Mouse (Mus musculus): ENCODE results near the gene Piezo1. TPM values are rescaled to one million over a fixed set of nuclear protein-coding genes. Genes with fewer than 3 reads are reported as not detected.

Gene Piezo1
- polyA plus RNA-seq, 1 experiment from 2014 or later, result 11.9 TPM

DNA sequence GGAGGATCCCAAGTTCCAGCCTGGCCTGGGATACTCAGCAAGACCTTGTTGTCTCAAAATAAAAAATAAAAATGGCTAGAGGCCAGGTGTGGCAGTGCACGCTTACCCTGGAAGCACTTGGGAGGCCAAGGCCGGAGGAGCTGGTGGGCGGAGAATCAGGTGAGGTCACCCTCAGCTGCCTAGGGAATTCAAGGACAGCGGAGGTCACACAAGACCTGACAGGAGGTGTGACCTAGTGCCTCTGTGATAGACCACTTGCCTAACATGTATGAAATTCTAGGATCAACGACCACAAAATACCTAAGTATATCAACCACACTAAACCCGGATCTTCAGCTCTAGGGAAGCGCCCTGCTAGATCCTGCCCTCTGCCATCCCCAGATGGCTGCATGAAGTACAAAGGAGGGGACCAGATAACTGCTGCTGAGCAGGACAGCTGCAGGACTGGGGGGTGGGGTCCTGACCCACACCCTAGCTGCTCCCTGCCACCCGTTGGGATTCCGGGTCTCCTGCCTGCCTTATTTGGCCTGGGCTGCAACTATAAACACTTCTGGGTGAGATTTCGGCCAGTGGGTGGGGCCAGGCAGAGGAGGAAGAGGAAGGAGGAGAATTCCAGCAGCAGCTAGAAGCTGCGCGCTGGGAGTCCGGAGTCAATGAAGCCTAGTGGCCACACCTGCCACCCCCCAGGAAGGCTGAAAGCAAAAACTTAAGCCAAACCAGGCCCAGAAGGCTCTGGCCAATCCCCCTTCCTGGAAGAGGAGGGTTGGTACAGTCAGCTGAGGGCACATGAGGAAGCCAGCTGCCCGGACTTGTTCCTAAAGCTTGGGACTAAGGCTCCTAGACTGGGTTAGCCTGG is 28.1 kb downstream of the Piezo1 start:
- ATAC-seq (ENCODE audit: insufficient number of reproducible peaks, insufficient read depth, low FRiP score, low TSS enrichment, low read depth), result no peak
- Histone ChIP-seq H3K4me2 (peak overlapping the region; percentile 48), H3K27me3 (no peaks in the 10 kb centered on the region), H3K36me3 (no peaks in the 10 kb centered on the region), H3K4me1 (replicated peaks) (peaks cover 61% of the 10 kb centered on the region), H3K4me3 (replicated peaks) (0 out of 2 replicates have a peak overlapping the region, but pooled peaks have one; percentile 1), H3K9me3 (no peaks in the 10 kb centered on the region), H3K27ac (peak overlapping the region; percentile 75), H3K9ac (replicated peaks) (0 out of 2 replicates have a peak overlapping the region, but pooled peaks have one; percentile 18)
- WGBS, result 42% methylated on average over 14 of the region's 14 CpGs

DNA sequence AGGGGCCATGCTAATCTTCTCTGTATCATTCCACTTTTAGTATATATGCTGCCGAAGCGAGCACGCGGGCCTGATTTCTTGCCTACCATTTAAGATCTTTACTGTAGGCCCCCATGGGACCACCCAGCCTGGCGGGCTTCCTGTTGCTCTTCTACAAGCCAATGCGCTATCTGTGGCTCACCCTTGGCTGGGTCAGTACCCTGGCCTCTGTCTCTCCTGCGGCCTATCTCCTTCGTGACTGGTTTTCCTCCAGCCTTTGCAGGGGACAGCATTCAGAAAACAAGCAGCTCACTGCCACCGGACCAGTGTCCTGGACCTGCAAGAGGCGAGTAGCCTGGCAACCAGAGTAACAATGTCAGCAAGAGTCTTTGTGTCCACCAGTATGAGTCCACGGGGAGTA is 30.5 kb downstream of the Piezo1 start:
- H3K27ac ChIP-seq, result peak overlapping the region; percentile 23; the same call in 1 of the 2 replicates
- no peak overlapping the region for H3K4me3 ChIP-seq (replicated peaks)
- H3K36me3 ChIP-seq, result no peaks in the 10 kb centered on the region
- no peak overlapping the region for H3K4me2 ChIP-seq
- H3K4me1 ChIP-seq (replicated peaks), result peaks cover 58% of the 10 kb centered on the region
- no peak overlapping the region for H3K9ac ChIP-seq (replicated peaks)
- no peak for ATAC-seq (ENCODE audit: insufficient number of reproducible peaks, insufficient read depth, low FRiP score, low TSS enrichment, low read depth)
- WGBS, result 86% methylated on average over 11 of the region's 11 CpGs
- no peaks in the 10 kb centered on the region for H3K9me3 ChIP-seq
- no peaks in the 10 kb centered on the region for H3K27me3 ChIP-seq

DNA sequence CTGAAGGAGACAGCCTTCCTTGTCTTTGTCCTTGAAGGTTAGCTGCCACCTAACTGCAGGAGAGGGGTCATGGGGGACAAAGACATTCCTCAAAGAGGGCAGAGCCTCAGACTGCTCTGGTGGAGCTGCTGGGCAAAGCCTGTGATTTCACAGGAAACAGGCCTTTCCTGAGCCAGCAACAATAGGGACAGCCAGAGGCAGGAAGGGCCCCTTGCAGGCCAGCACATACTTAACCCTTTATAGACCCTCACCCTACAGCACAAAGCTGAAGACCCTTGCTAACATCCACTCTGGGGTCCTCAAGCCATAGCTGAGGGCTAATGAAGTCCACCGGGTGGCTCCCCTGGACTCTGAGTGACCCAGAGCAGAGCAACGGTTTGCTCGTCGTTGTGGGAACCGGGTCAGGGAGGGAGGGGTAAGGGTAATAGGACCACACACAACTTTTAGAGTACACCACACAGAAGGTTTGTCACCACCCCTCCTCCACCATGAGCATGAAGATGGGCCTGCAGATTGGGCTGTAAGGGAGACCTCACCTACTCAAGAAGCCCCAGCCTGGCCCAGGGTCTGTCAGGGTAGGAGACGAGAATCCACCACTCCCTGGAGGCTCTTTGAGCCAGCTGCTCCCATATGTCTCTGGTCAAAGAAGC is 33.5 kb downstream of the Piezo1 start:
- Histone ChIP-seq H3K27me3 (no peaks in the 10 kb centered on the region), H3K27ac (peak overlapping the region; percentile 89), H3K36me3 (0 out of 2 replicates have a peak, but pooled peaks cover 3% of the 10 kb centered on the region), H3K9me3 (no peaks in the 10 kb centered on the region), H3K4me2 (peak overlapping the region; percentile 28), H3K4me1 (replicated peaks) (peaks cover 31% of the 10 kb centered on the region), H3K9ac (replicated peaks) (peak overlapping the region; percentile 42), H3K4me3 (replicated peaks) (no peak overlapping the region)
- 14% methylated on average over 6 of the region's 6 CpGs for WGBS
- peak; percentile 52; the same call in 1 of the 2 replicates for ATAC-seq (ENCODE audit: insufficient number of reproducible peaks, insufficient read depth, low FRiP score, low TSS enrichment, low read depth)

DNA sequence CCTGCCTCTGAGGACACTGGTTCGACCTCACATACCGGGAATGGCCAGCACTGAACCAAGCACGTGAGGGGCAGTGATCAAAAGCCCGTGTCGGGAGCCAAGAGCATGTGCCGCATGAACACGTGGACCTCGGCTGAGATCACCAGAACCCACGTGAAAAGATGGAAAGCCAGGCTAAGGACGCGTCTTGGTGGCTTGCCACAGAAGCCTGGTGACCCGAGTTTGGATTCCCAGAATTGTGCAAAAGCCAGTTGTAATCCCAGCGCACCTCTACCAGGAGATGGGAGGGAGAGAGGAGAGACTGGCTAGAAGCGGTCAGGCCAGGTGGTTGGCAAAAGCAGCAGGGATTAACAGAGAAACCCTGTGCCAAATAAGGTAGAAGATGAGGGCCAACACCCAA is 35.4 kb downstream of the Piezo1 start:
- WGBS, result 93% methylated on average over 14 of the region's 14 CpGs
- H3K9me3 ChIP-seq, result no peaks in the 10 kb centered on the region
- no peak overlapping the region for H3K4me3 ChIP-seq (replicated peaks)
- H3K36me3 ChIP-seq, result peaks cover 11% of the 10 kb centered on the region; the same call in 1 of the 2 replicates
- peaks cover 41% of the 10 kb centered on the region for H3K4me1 ChIP-seq (replicated peaks)
- 0 out of 2 replicates have a peak overlapping the region, but pooled peaks have one; percentile 7 for H3K27ac ChIP-seq
- H3K9ac ChIP-seq (replicated peaks), result no peak overlapping the region
- H3K4me2 ChIP-seq, result no peak overlapping the region
- ATAC-seq (ENCODE audit: insufficient number of reproducible peaks, insufficient read depth, low FRiP score, low TSS enrichment, low read depth), result no peak
- H3K27me3 ChIP-seq, result no peaks in the 10 kb centered on the region

DNA sequence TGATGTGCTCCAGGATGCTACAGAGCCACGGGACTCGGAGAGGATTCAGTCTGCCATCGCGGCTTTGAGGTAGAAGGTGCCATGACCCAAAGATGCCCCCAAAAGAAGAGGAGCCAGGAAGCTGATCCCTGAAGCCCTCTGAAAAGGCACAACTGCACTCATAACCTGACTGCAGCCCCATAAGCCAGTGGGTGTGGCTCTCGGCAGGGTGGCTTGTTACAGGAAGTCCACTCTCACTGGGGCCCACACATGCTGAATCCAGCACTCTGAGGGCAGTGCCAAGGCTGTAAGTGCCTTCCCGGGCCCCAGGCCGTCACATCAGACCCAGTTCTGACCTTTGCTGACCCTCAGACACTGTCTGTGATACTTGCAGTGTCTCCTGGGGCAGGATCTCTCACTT is 38.7 kb downstream of the Piezo1 start:
- Histone ChIP-seq H3K27ac (no peak overlapping the region), H3K4me1 (replicated peaks) (peaks cover 23% of the 10 kb centered on the region), H3K4me2 (no peak overlapping the region), H3K27me3 (no peaks in the 10 kb centered on the region), H3K4me3 (replicated peaks) (no peak overlapping the region), H3K9ac (replicated peaks) (no peak overlapping the region), H3K36me3 (peaks cover 15% of the 10 kb centered on the region; the same call in 1 of the 2 replicates), H3K9me3 (no peaks in the 10 kb centered on the region)
- 81% methylated on average over 7 of the region's 7 CpGs for WGBS
- no peak for ATAC-seq (ENCODE audit: insufficient number of reproducible peaks, insufficient read depth, low FRiP score, low TSS enrichment, low read depth)

DNA sequence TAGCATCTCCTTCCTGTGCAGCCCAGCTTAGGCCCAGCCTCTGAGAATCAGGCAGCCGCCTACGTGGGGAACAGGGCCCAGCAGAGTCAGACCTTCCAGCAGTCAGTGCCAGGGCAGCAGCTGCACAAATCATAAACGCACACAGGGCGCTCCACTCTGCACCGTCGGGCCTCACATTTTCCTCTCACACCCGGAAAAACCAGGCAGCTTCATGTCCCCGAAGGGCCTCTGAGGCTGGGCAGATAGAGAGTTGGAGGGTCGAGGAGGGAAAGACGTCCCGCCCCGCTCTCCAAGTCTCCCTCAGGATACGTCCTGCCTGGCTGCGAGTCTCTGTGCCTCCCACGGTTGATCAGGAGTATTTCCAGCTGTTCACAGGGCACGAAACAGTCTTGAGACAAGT is 39.6 kb downstream of the Piezo1 start:
- no peaks in the 10 kb centered on the region for H3K9me3 ChIP-seq
- H3K27ac ChIP-seq, result peak overlapping the region; percentile 62
- ATAC-seq (ENCODE audit: insufficient number of reproducible peaks, insufficient read depth, low FRiP score, low TSS enrichment, low read depth), result no peak
- H3K36me3 ChIP-seq, result peaks cover 20% of the 10 kb centered on the region; the same call in 1 of the 2 replicates
- peaks cover 16% of the 10 kb centered on the region for H3K4me1 ChIP-seq (replicated peaks)
- 0 out of 2 replicates have a peak overlapping the region, but pooled peaks have one; percentile 13 for H3K9ac ChIP-seq (replicated peaks)
- no peak overlapping the region for H3K4me3 ChIP-seq (replicated peaks)
- 72% methylated on average over 16 of the region's 16 CpGs for WGBS
- H3K4me2 ChIP-seq, result no peak overlapping the region
- H3K27me3 ChIP-seq, result no peaks in the 10 kb centered on the region

DNA sequence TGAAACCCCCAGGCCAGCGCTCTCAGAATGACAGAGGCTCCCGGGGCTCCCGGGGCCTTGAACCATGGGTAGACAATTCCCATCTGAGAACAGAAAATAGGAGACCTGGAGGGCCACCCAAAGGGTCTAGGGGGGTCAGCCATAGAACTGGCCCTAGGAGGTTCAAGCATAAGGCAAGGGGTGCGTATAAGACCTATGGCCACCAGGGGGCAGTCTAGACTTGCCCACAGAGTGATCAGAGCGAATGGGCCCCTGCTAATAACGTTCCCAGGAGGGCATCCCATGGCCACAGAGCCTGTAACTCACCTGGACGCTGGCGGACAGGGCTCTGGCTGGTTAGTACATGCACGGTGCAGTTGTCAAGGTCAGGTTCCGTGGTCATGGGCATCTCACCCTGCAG is 50.3 kb downstream of the Piezo1 start:
- Histone ChIP-seq H3K27me3 (no peaks in the 10 kb centered on the region), H3K4me1 (replicated peaks) (peaks cover 14% of the 10 kb centered on the region; the same call in 1 of the 2 replicates), H3K27ac (no peak overlapping the region), H3K36me3 (peaks cover 52% of the 10 kb centered on the region), H3K9ac (replicated peaks) (no peak overlapping the region), H3K4me2 (no peak overlapping the region), H3K9me3 (no peaks in the 10 kb centered on the region), H3K4me3 (replicated peaks) (no peak overlapping the region)
- 35% methylated on average over 10 of the region's 10 CpGs for WGBS
- ATAC-seq (ENCODE audit: insufficient number of reproducible peaks, insufficient read depth, low FRiP score, low TSS enrichment, low read depth), result peak; percentile 26; the same call in 1 of the 2 replicates

DNA sequence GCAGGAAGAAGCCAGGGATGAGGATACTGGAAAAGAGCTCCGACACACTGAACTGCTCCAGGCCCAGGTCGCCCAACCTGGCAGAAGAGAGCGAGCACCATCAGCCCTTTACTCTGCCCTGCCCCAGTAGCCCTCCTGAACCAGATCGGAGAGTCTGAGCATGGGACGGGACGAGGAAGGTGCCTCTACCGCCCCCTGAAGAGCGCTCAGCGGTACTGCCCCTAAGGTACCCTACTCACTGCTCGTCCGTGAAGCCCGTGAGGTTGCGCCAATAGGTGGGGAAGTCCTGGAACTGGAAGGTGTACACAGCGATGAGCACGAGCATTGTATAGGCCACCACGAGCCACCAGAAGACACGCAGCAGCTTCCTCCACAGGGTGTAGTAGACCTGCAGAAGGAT is 53.2 kb downstream of the Piezo1 start:
- ATAC-seq (ENCODE audit: insufficient number of reproducible peaks, insufficient read depth, low FRiP score, low TSS enrichment, low read depth), result no peak
- peaks cover 73% of the 10 kb centered on the region for H3K36me3 ChIP-seq
- H3K4me2 ChIP-seq, result no peak overlapping the region
- H3K27me3 ChIP-seq, result no peaks in the 10 kb centered on the region
- no peaks in the 10 kb centered on the region for H3K9me3 ChIP-seq
- H3K27ac ChIP-seq, result no peak overlapping the region
- WGBS, result 72% methylated on average over 17 of the region's 17 CpGs
- H3K9ac ChIP-seq (replicated peaks), result no peak overlapping the region
- peaks cover 5% of the 10 kb centered on the region; the same call in 1 of the 2 replicates for H3K4me1 ChIP-seq (replicated peaks)
- H3K4me3 ChIP-seq (replicated peaks), result no peak overlapping the region

DNA sequence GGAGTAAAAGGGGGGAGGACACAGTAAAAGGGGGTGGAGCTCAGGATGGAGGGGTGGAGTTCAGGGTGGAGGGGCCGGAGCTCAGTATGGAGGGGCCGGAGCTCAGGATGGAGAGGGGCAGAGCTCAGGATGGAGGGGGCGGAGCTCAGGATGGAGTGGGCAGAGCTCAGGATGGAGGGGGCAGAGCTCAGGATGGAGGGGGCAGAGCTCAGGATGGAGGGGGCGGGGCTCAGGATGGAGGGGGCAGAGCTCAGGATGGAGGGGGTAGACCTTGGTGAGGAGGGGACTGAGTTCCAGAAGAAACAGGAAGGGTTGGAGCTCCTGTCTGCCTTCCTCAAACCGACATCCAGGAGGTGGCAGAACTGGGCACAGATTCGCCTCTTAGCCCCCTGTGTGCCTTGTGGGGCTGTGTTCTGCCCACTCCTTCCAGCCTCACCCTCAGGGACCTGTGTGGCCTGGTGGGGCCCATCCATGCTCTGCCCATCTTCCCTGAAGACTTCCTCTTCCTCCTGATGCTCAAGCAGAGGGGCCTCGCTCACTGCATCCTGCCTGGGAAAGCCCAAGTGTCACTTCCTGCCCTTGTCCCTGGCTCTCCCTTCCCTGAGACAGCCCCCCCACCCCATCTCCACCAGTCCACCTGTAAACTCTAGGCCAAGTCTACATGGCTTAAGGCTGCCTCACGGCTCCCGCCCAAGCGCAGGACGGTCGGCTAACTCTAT is 54.0 kb downstream of the Piezo1 start:
- Histone ChIP-seq H3K27ac (no peak overlapping the region), H3K4me3 (replicated peaks) (no peak overlapping the region), H3K9ac (replicated peaks) (no peak overlapping the region), H3K9me3 (no peaks in the 10 kb centered on the region), H3K27me3 (no peaks in the 10 kb centered on the region), H3K36me3 (peaks cover 81% of the 10 kb centered on the region), H3K4me1 (replicated peaks) (peaks cover 5% of the 10 kb centered on the region; the same call in 1 of the 2 replicates), H3K4me2 (no peak overlapping the region)
- ATAC-seq (ENCODE audit: insufficient number of reproducible peaks, insufficient read depth, low FRiP score, low TSS enrichment, low read depth), result no peak
- 87% methylated on average over 12 of the region's 12 CpGs for WGBS

DNA sequence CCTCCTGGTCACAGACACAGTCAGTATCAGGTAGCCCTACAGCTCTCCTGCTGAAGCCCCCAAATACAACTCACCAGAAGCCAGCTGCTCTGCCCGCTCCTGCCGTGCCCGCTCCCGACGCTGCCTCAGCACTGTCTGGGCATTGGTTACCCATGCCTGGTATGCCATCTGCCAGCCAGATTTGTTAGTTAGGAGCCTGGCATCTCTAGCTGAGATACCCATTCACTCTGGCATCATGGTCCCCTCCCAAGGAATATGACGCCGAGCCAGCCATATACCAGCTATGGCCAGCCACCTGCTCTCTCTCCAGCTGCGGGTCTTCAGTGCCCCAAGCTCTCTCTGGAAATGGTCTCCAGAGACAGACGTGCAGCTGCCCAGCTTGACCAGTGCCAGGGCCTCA is 62.7 kb downstream of the Piezo1 start:
- WGBS, result 95% methylated on average over 9 of the region's 9 CpGs
- no peaks in the 10 kb centered on the region for H3K9me3 ChIP-seq
- peaks cover 95% of the 10 kb centered on the region for H3K36me3 ChIP-seq
- no peak overlapping the region for H3K4me3 ChIP-seq (replicated peaks)
- no peaks in the 10 kb centered on the region for H3K4me1 ChIP-seq (replicated peaks)
- no peak overlapping the region for H3K4me2 ChIP-seq
- H3K9ac ChIP-seq (replicated peaks), result no peak overlapping the region
- no peak overlapping the region for H3K27ac ChIP-seq
- H3K27me3 ChIP-seq, result no peaks in the 10 kb centered on the region
- no peak for ATAC-seq (ENCODE audit: insufficient number of reproducible peaks, insufficient read depth, low FRiP score, low TSS enrichment, low read depth)

DNA sequence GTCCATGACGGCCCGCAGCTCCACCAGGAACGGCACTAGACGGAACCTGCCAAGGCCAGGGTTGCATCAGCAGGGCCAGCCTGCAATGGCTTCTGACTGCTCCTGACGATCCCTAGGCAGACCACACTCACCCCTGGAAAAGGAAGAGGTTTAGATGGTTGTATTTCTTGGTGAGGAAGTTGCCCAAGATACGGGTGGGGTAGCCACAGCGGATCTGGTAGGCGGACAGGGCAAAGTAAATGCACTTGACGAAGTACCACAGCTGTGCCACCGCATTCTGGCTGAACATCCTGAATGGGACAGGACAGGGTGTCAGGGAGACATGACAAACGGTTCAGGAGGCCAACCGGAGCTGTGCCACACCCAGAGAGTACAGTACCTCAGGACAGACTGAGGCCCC is 66.3 kb downstream of the Piezo1 start:
- H3K27ac ChIP-seq, result no peak overlapping the region
- H3K9ac ChIP-seq (replicated peaks), result no peak overlapping the region
- no peaks in the 10 kb centered on the region for H3K27me3 ChIP-seq
- H3K4me1 ChIP-seq (replicated peaks), result no peaks in the 10 kb centered on the region
- no peak overlapping the region for H3K4me3 ChIP-seq (replicated peaks)
- WGBS, result 91% methylated on average over 12 of the region's 12 CpGs
- H3K4me2 ChIP-seq, result no peak overlapping the region
- H3K9me3 ChIP-seq, result no peaks in the 10 kb centered on the region
- H3K36me3 ChIP-seq, result peaks cover 100% of the 10 kb centered on the region
- ATAC-seq (ENCODE audit: insufficient number of reproducible peaks, insufficient read depth, low FRiP score, low TSS enrichment, low read depth), result no peak

All from limb, embryonic 12.5 days (tissue).